Mouse (Mus musculus): ENCODE measurements around the gene Arid1b. TPM values are rescaled to one million over a fixed set of nuclear protein-coding genes. Genes with fewer than 3 reads are reported as not detected.

Gene Arid1b
- polyA plus RNA-seq, 1 experiment from 2014 or later = 10.5 TPM

DNA sequence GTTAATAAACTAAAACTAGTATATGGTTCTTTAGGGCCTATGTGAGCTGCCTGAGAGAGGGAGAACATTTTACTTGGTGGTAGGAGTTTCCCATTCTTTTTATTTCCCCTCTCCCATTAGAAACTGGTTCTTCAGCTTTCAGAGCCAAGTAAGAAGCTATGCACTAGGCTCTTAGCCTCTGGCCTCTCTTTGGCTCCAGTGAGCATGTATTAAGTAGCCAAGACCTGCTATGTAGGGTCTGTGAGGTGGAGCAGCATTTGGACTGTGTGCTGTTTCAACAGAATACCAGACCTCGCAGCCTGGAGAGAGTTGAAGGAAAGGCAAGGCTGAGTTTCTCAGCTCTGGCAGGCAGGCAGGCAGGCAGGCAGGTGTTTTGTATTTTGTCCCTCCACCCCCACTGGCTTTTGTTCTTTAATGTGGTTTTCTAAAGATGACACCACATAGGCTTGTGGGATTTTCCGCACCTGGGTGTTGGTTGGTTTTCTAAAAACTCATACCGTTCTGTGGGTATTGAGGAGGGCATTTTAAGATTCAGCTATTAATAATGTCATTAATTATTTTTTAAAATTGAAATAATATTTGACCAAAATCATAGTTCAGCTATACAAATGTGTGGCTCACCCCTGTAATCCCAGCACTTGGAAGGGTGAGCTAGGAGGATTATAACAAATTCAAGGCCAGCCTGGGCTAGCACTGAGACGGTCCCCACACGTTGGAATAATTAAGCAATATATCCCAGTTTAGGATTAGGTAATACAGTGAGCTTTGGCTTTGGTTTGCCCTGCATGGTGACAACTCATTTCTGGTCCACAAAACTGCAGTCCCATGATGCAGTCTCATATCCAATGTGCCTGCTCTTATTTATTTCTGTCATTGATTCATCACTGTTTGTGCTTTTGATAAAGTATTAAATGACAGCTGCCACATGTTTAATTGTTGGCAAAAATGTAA is 132.0 kb downstream of the Arid1b start:
- no peak overlapping the region for H3K4me3 ChIP-seq (replicated peaks; ENCODE audit: low read length)
- H3K36me3 ChIP-seq (ENCODE audit: control insufficient read depth, insufficient read depth, low read length) = no peaks in the 10 kb centered on the region
- no peaks in the 10 kb centered on the region for H3K27me3 ChIP-seq (ENCODE audit: control insufficient read depth, insufficient read depth, low read length)
- H3K9ac ChIP-seq (ENCODE audit: low read length) = no peak overlapping the region
- 69% methylated on average over 5 of the region's 5 CpGs for WGBS
- H3K4me1 ChIP-seq (ENCODE audit: control insufficient read depth, insufficient read depth, low read length) = peaks cover 24% of the 10 kb centered on the region; the same call in 1 of the 2 replicates
- ATAC-seq (ENCODE audit: insufficient read depth, low FRiP score) = peak; percentile 64; the same call in 1 of the 2 replicates
- no peaks in the 10 kb centered on the region for H3K9me3 ChIP-seq (replicated peaks; ENCODE audit: control insufficient read depth, low read length)
- H3K27ac ChIP-seq (ENCODE audit: low read length) = peak overlapping the region; percentile 69
- no peak overlapping the region for H3K4me2 ChIP-seq (ENCODE audit: low read depth, low read length)

DNA sequence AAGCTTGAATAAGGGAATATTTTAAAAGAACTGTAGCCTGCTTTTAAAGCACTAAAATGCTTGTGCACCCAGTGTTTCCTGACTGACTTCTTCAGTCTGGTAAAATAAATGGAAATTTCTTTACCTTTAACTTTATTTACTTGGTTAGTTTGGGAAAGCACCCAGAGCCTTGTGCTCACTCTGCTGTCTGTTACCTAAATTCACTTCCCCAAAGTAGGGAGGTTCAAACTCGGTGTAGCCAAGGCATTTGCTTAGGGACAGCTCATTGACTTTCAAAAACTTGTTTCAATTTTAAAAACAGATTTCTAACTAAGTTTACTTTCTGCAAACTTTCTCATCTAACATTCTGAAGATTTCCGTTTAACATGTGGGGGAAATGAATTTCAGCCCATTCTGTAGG is 135.5 kb downstream of the Arid1b start:
- Histone ChIP-seq H3K27me3 (ENCODE audit: control insufficient read depth, insufficient read depth, low read length) (no peaks in the 10 kb centered on the region), H3K9ac (ENCODE audit: low read length) (no peak overlapping the region), H3K27ac (ENCODE audit: low read length) (no peak overlapping the region), H3K9me3 (replicated peaks; ENCODE audit: control insufficient read depth, low read length) (no peaks in the 10 kb centered on the region), H3K36me3 (ENCODE audit: control insufficient read depth, insufficient read depth, low read length) (no peaks in the 10 kb centered on the region), H3K4me3 (replicated peaks; ENCODE audit: low read length) (no peak overlapping the region), H3K4me2 (ENCODE audit: low read depth, low read length) (no peak overlapping the region), H3K4me1 (ENCODE audit: control insufficient read depth, insufficient read depth, low read length) (peaks cover 20% of the 10 kb centered on the region; the same call in 1 of the 2 replicates)
- 71% methylated on average over 2 of the region's 2 CpGs for WGBS
- ATAC-seq (ENCODE audit: insufficient read depth, low FRiP score) = no peak

DNA sequence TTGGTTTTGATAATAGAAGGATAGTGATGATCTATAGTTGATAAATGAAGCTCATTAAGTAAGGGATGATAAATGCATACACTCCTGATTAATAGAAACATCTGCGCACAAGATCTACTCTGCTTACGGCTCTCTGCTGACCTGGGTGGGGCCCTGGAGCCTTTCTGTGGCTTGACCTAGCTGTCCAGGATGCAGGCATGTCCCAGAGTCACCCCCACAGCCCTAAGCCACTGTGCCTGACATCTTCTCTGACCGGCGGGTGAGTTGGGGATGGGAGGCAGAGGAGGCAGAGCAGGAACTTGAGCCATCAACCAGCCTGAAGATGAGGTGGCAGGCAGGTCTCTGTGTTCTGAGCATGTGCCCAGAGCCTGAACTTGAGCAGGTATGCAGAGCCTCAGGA is 136.0 kb downstream of the Arid1b start:
- 73% methylated on average over 4 of the region's 4 CpGs for WGBS
- no peaks in the 10 kb centered on the region for H3K36me3 ChIP-seq (ENCODE audit: control insufficient read depth, insufficient read depth, low read length)

DNA sequence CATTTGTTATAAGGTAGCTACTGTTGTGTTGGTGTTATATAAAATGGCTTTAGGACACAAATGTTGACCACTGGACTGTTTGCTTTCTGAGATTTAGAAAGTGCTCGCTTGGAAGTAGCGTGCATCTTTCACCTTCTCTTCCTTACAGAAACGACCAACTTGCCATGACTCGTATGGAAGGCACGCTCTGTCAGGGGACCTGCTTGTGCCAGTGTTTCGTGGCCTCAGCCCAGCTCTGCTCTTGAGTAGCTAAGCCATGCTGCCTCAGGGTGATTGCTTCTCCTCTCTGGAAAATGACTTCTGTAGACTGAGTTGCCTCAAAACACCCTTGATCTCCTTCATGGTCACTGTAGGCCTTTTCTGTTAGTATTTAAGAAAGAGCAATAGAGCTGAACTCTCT is 137.6 kb downstream of the Arid1b start:
- H3K4me3 ChIP-seq (replicated peaks; ENCODE audit: low read length) = no peak overlapping the region
- no peaks in the 10 kb centered on the region for H3K9me3 ChIP-seq (replicated peaks; ENCODE audit: control insufficient read depth, low read length)
- no peaks in the 10 kb centered on the region for H3K36me3 ChIP-seq (ENCODE audit: control insufficient read depth, insufficient read depth, low read length)
- 91% methylated on average over 6 of the region's 6 CpGs for WGBS
- no peaks in the 10 kb centered on the region for H3K27me3 ChIP-seq (ENCODE audit: control insufficient read depth, insufficient read depth, low read length)
- no peak for ATAC-seq (ENCODE audit: insufficient read depth, low FRiP score)
- H3K4me1 ChIP-seq (ENCODE audit: control insufficient read depth, insufficient read depth, low read length) = 0 out of 2 replicates have a peak, but pooled peaks cover 2% of the 10 kb centered on the region
- H3K4me2 ChIP-seq (ENCODE audit: low read depth, low read length) = no peak overlapping the region
- no peak overlapping the region for H3K9ac ChIP-seq (ENCODE audit: low read length)
- H3K27ac ChIP-seq (ENCODE audit: low read length) = no peak overlapping the region

More for the DNA sequence above, 136.0 kb downstream of the Arid1b start:
- H3K9me3 ChIP-seq (replicated peaks; ENCODE audit: control insufficient read depth, low read length) = no peaks in the 10 kb centered on the region
- no peak overlapping the region for H3K4me3 ChIP-seq (replicated peaks; ENCODE audit: low read length)
- ATAC-seq (ENCODE audit: insufficient read depth, low FRiP score) = no peak
- H3K27ac ChIP-seq (ENCODE audit: low read length) = no peak overlapping the region
- H3K27me3 ChIP-seq (ENCODE audit: control insufficient read depth, insufficient read depth, low read length) = no peaks in the 10 kb centered on the region
- H3K4me2 ChIP-seq (ENCODE audit: low read depth, low read length) = no peak overlapping the region
- H3K9ac ChIP-seq (ENCODE audit: low read length) = no peak overlapping the region
- peaks cover 15% of the 10 kb centered on the region; the same call in 1 of the 2 replicates for H3K4me1 ChIP-seq (ENCODE audit: control insufficient read depth, insufficient read depth, low read length)

DNA sequence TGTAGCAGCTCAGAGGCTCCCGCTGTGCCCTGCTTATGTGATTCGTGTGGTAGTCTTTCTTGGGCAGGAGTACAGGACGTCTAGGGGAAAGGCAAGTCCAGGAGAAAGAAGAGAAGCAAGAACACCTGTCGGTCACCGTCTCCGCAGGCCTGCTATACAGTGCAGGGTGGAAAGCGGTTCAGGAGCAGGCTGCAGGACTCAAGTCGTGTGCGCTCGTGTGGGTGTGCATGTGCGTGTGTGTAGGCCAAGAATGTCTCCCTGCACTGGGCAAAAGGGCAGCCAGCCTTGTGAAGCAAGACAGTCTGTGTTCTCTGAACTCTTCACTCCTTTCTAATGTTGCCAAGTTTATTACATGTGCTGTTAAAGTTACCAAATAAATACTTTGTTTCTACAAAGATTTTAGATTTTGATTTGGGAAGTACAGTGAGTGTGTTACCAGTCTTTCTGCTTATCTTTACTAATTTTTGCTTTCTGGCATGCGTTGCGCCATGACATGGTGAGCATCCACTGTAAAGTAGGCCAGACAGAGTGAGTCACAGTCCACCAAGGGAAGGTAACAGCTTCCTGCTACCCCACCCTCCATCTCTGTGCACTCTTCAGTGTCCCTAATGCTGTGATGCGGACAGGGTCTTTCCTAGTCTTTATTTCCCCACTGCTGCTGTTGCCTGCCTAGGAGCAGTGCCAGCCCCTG is 138.3 kb downstream of the Arid1b start:
- H3K9ac ChIP-seq (ENCODE audit: low read length) = no peak overlapping the region
- no peaks in the 10 kb centered on the region for H3K36me3 ChIP-seq (ENCODE audit: control insufficient read depth, insufficient read depth, low read length)
- no peak overlapping the region for H3K27ac ChIP-seq (ENCODE audit: low read length)
- no peak for ATAC-seq (ENCODE audit: insufficient read depth, low FRiP score)
- H3K9me3 ChIP-seq (replicated peaks; ENCODE audit: control insufficient read depth, low read length) = no peaks in the 10 kb centered on the region
- WGBS = 87% methylated on average over 14 of the region's 14 CpGs
- H3K4me2 ChIP-seq (ENCODE audit: low read depth, low read length) = no peak overlapping the region
- H3K27me3 ChIP-seq (ENCODE audit: control insufficient read depth, insufficient read depth, low read length) = no peaks in the 10 kb centered on the region
- H3K4me1 ChIP-seq (ENCODE audit: control insufficient read depth, insufficient read depth, low read length) = 0 out of 2 replicates have a peak, but pooled peaks cover 2% of the 10 kb centered on the region
- no peak overlapping the region for H3K4me3 ChIP-seq (replicated peaks; ENCODE audit: low read length)

DNA sequence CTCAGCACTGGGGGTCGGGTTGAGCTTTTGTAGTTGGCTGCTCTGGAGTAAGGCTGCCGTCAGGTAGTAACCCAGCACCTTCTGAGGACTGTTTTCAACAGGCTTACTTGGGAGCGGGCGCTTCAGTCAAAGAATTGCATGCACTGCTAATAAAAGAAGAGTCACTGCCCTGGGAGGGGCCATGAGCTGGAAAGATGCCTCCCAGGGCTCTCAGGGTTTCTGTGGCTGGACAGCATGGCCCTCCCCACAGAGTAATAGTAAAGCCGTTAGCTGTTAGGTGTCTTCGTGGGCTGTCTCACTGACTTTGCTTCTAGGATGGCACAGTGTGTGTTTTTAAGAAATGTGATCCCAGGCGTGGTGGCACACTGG is 138.8 kb downstream of the Arid1b start:
- Histone ChIP-seq H3K27me3 (ENCODE audit: control insufficient read depth, insufficient read depth, low read length) (no peaks in the 10 kb centered on the region), H3K9ac (ENCODE audit: low read length) (no peak overlapping the region), H3K27ac (ENCODE audit: low read length) (no peak overlapping the region), H3K9me3 (replicated peaks; ENCODE audit: control insufficient read depth, low read length) (no peaks in the 10 kb centered on the region), H3K4me3 (replicated peaks; ENCODE audit: low read length) (no peak overlapping the region), H3K4me2 (ENCODE audit: low read depth, low read length) (no peak overlapping the region), H3K4me1 (ENCODE audit: control insufficient read depth, insufficient read depth, low read length) (peaks cover 6% of the 10 kb centered on the region), H3K36me3 (ENCODE audit: control insufficient read depth, insufficient read depth, low read length) (no peaks in the 10 kb centered on the region)
- ATAC-seq (ENCODE audit: insufficient read depth, low FRiP score) = no peak
- 87% methylated on average over 7 of the region's 7 CpGs for WGBS

DNA sequence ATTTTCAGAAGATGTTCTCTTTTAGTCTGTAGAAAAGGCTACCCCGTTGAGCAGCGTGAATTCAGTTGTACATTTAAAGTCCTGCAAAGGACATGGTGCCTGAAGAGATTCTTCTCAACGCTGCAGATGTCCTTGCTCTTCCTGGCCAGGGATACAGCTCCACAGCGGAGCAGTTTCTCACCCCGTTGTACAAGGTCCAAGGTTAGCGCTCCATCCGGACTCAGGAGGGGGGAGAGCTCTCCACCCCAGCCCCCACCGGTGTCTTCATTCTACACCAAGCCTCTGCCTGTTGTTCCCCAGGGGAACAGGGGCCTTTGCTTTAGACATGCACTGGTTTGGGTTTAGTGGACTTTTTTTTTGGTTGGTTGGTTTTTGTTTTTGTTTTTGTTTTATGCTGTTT is 139.7 kb downstream of the Arid1b start:
- Histone ChIP-seq H3K36me3 (ENCODE audit: control insufficient read depth, insufficient read depth, low read length) (no peaks in the 10 kb centered on the region), H3K27me3 (ENCODE audit: control insufficient read depth, insufficient read depth, low read length) (no peaks in the 10 kb centered on the region), H3K4me2 (ENCODE audit: low read depth, low read length) (no peak overlapping the region), H3K4me3 (replicated peaks; ENCODE audit: low read length) (no peak overlapping the region), H3K9ac (ENCODE audit: low read length) (no peak overlapping the region), H3K9me3 (replicated peaks; ENCODE audit: control insufficient read depth, low read length) (no peaks in the 10 kb centered on the region), H3K27ac (ENCODE audit: low read length) (no peak overlapping the region), H3K4me1 (ENCODE audit: control insufficient read depth, insufficient read depth, low read length) (peaks cover 15% of the 10 kb centered on the region)
- WGBS = 73% methylated on average over 8 of the region's 8 CpGs
- ATAC-seq (ENCODE audit: insufficient read depth, low FRiP score) = no peak

DNA sequence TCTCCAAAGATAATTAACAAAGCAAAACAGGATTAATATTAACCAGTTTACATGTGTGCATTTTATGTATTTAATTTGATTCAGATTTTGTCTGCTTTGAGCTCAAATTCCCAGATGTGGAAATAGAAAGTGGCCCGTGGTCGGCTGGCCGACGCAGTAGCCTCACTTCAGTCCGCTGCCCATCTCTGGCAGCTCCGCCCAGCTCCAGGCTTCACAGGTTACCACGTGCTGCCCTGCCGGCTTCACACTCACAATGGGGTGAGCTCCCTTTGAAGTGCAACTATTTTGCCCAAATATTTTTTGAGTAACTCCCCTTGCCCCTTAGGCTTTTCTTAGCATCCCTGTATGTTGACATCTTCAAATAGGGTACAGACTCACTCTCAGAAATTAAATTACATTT is 140.1 kb downstream of the Arid1b start:
- Histone ChIP-seq H3K27ac (ENCODE audit: low read length) (no peak overlapping the region), H3K27me3 (ENCODE audit: control insufficient read depth, insufficient read depth, low read length) (no peaks in the 10 kb centered on the region), H3K4me1 (ENCODE audit: control insufficient read depth, insufficient read depth, low read length) (peaks cover 18% of the 10 kb centered on the region), H3K9me3 (replicated peaks; ENCODE audit: control insufficient read depth, low read length) (no peaks in the 10 kb centered on the region), H3K9ac (ENCODE audit: low read length) (no peak overlapping the region), H3K4me3 (replicated peaks; ENCODE audit: low read length) (no peak overlapping the region), H3K36me3 (ENCODE audit: control insufficient read depth, insufficient read depth, low read length) (no peaks in the 10 kb centered on the region), H3K4me2 (ENCODE audit: low read depth, low read length) (no peak overlapping the region)
- no peak for ATAC-seq (ENCODE audit: insufficient read depth, low FRiP score)
- WGBS = 69% methylated on average over 8 of the region's 8 CpGs

DNA sequence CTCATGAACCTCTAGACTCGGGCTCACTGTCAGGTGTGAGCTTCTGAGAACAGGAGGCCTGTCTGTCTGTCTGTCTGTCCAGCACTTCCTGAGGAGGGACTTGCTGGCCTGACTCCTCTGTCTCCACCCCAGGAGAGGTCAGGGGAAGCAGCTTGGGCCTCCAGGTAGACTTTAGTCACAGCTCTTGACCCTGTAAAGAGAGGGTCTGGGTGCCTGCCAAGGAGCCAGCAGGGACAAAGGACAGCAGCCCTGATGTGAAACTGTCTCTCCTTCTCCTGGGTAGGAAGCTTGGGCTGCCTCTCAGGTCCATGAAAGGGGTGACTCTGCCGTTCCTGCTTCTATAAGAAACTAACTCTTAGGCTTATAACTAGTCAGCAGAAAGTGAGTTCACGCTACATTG is 143.8 kb downstream of the Arid1b start:
- H3K4me3 ChIP-seq (replicated peaks; ENCODE audit: low read length) = no peak overlapping the region
- no peaks in the 10 kb centered on the region for H3K27me3 ChIP-seq (ENCODE audit: control insufficient read depth, insufficient read depth, low read length)
- peak overlapping the region; percentile 56 for H3K27ac ChIP-seq (ENCODE audit: low read length)
- H3K9ac ChIP-seq (ENCODE audit: low read length) = 0 out of 2 replicates have a peak overlapping the region, but pooled peaks have one; percentile 2
- H3K36me3 ChIP-seq (ENCODE audit: control insufficient read depth, insufficient read depth, low read length) = no peaks in the 10 kb centered on the region
- no peaks in the 10 kb centered on the region for H3K9me3 ChIP-seq (replicated peaks; ENCODE audit: control insufficient read depth, low read length)
- peaks cover 20% of the 10 kb centered on the region for H3K4me1 ChIP-seq (ENCODE audit: control insufficient read depth, insufficient read depth, low read length)
- ATAC-seq (ENCODE audit: insufficient read depth, low FRiP score) = no peak
- 50% methylated on average over 3 of the region's 3 CpGs for WGBS
- H3K4me2 ChIP-seq (ENCODE audit: low read depth, low read length) = no peak overlapping the region
